Mouse (Mus musculus): ENCODE measurements around the gene Acss3. TPM values are rescaled to one million over a fixed set of nuclear protein-coding genes. Genes with fewer than 3 reads are reported as not detected.

The Acss3 gene
- polyA plus RNA-seq, 1 experiment from 2014 or later: 0.24 TPM

DNA sequence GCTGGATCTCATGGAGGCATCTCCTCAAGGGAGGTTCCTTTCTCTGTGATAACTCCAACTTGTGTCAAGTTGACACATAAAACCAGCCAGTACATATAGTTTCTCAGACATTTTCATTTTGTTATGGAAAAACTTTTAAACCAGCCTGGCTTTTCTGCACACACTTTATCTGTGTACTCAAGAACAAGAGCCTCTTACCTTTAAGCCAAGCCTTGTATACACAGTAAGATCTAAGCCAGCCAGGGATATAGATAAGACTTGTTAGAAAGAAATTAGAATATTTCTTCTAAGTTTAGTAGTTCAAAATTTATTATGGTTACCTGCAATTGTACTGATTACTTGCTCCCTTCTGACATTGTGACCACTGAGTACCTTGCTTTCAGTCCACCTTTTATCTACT lies 209.2 kb downstream of the Acss3 start:
- no peaks in the 10 kb centered on the region for H3K27me3 ChIP-seq (ENCODE audit: control insufficient read depth, insufficient read depth, low read length)
- no peak overlapping the region for H3K27ac ChIP-seq (replicated peaks)
- no peak for ATAC-seq (ENCODE audit: low FRiP score, low TSS enrichment)

DNA sequence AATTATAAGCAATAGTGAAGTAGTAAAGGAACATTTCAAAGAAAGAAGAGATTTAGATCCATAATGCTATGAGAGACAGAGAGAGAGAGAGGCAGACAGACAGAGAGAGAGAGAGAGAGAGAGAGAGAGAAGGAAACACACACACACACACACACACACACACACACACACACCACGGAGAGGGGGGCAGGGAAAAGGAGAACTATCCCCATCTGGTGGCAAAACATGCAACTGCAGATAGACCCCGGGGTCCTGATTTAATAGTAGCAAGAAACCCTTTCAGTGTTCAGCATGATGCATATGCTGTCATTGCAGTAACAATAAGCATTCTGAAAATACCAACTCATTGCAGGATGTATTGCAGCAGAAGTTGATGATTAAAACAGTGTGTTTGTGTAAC lies 210.4 kb downstream of the Acss3 start:
- H3K27me3 ChIP-seq (ENCODE audit: control insufficient read depth, insufficient read depth, low read length): no peaks in the 10 kb centered on the region
- H3K4me2 ChIP-seq (replicated peaks; ENCODE audit: low read depth): no peak overlapping the region
- no peaks in the 10 kb centered on the region for H3K9me3 ChIP-seq (ENCODE audit: control insufficient read depth, low read length)
- H3K4me3 ChIP-seq (ENCODE audit: low read depth, low read length): no peak overlapping the region
- WGBS: 22% methylated on average over 2 of the region's 2 CpGs
- no peak for ATAC-seq (ENCODE audit: low FRiP score, low TSS enrichment)
- H3K4me1 ChIP-seq (replicated peaks; ENCODE audit: control insufficient read depth, insufficient read depth): no peaks in the 10 kb centered on the region
- H3K36me3 ChIP-seq (ENCODE audit: control insufficient read depth, insufficient read depth, low read length): no peaks in the 10 kb centered on the region
- H3K9ac ChIP-seq (ENCODE audit: low read length): no peak overlapping the region
- TF ChIP-seq EP300 (optimal IDR thresholded peaks at IDR 0.05) (no peak), CTCF (IDR thresholded peaks at IDR 0.05; ENCODE audit: low read depth) (peak; percentile 62)
- no peak for DNase-seq (ENCODE audit: low spot score)
- no peak overlapping the region for H3K27ac ChIP-seq (replicated peaks)

More for the DNA sequence above, 209.2 kb downstream of the Acss3 start:
- H3K9ac ChIP-seq (ENCODE audit: low read length): no peak overlapping the region
- H3K4me2 ChIP-seq (replicated peaks; ENCODE audit: low read depth): no peak overlapping the region
- DNase-seq (ENCODE audit: low spot score): no peak
- TF ChIP-seq CTCF (IDR thresholded peaks at IDR 0.05; ENCODE audit: low read depth): no peak
- TF ChIP-seq EP300 (optimal IDR thresholded peaks at IDR 0.05): no peak
- no peaks in the 10 kb centered on the region for H3K4me1 ChIP-seq (replicated peaks; ENCODE audit: control insufficient read depth, insufficient read depth)
- H3K36me3 ChIP-seq (ENCODE audit: control insufficient read depth, insufficient read depth, low read length): no peaks in the 10 kb centered on the region
- H3K4me3 ChIP-seq (ENCODE audit: low read depth, low read length): no peak overlapping the region
- H3K9me3 ChIP-seq (ENCODE audit: control insufficient read depth, low read length): no peaks in the 10 kb centered on the region

DNA sequence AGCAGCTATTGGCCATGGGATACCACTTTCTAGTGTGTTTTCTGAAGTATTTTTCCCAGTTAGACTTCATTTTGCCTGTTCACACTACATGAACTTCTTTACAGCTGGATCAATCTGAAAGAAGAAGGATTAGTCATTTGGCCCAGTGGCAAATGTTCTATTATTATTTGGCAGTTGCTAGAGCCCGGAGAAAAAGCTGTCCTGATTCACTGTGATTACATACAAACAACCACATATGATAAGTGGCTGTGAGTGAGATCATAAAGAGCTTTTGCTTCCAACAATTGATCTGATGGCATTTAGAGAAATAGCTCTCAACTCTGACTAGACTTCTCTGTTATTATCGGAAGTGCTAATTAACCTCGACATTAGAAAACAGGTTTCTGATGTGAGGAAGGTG lies 213.4 kb downstream of the Acss3 start:
- Histone ChIP-seq H3K4me3 (ENCODE audit: low read depth, low read length) (no peak overlapping the region), H3K27me3 (ENCODE audit: control insufficient read depth, insufficient read depth, low read length) (no peaks in the 10 kb centered on the region), H3K9me3 (ENCODE audit: control insufficient read depth, low read length) (no peaks in the 10 kb centered on the region), H3K4me1 (replicated peaks; ENCODE audit: control insufficient read depth, insufficient read depth) (no peaks in the 10 kb centered on the region), H3K27ac (replicated peaks) (no peak overlapping the region), H3K9ac (ENCODE audit: low read length) (no peak overlapping the region), H3K4me2 (replicated peaks; ENCODE audit: low read depth) (no peak overlapping the region), H3K36me3 (ENCODE audit: control insufficient read depth, insufficient read depth, low read length) (no peaks in the 10 kb centered on the region)
- no peak for ATAC-seq (ENCODE audit: low FRiP score, low TSS enrichment)
- no peak for DNase-seq (ENCODE audit: low spot score)
- WGBS: 62% methylated on average over 3 of the region's 3 CpGs
- TF ChIP-seq EP300 (optimal IDR thresholded peaks at IDR 0.05) (no peak), CTCF (IDR thresholded peaks at IDR 0.05; ENCODE audit: low read depth) (no peak)

DNA sequence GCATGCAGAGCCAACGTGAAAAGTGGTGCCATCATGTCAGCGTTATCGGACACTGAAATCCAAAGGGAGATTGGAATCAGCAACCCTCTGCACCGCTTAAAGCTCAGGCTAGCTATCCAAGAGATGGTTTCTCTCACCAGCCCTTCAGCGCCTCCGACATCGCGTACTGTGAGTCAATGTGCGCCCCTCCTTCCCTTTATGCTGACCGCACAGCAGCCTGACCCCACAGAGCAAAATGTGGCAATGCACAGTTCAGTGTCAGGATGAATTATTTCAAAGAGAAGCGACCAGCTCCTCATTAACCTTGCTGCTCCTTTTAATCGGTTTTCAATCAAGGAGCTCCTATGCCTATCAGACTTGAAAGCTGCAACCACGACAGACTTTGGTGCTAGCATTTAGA lies 227.1 kb downstream of the Acss3 start:
- no peak overlapping the region for H3K27ac ChIP-seq (replicated peaks)

More for the DNA sequence above, 227.1 kb downstream of the Acss3 start:
- no peaks in the 10 kb centered on the region for H3K36me3 ChIP-seq (ENCODE audit: control insufficient read depth, insufficient read depth, low read length)
- H3K4me3 ChIP-seq (ENCODE audit: low read depth, low read length): no peak overlapping the region
- 65% methylated on average over 13 of the region's 13 CpGs for WGBS
- no peak overlapping the region for H3K4me2 ChIP-seq (replicated peaks; ENCODE audit: low read depth)
- ATAC-seq (ENCODE audit: low FRiP score, low TSS enrichment): no peak
- no peak overlapping the region for H3K9ac ChIP-seq (ENCODE audit: low read length)
- no peaks in the 10 kb centered on the region for H3K27me3 ChIP-seq (ENCODE audit: control insufficient read depth, insufficient read depth, low read length)
- TF ChIP-seq EP300 (optimal IDR thresholded peaks at IDR 0.05) (no peak), CTCF (IDR thresholded peaks at IDR 0.05; ENCODE audit: low read depth) (no peak)
- H3K9me3 ChIP-seq (ENCODE audit: control insufficient read depth, low read length): no peaks in the 10 kb centered on the region
- DNase-seq (ENCODE audit: low spot score): no peak
- H3K4me1 ChIP-seq (replicated peaks; ENCODE audit: control insufficient read depth, insufficient read depth): no peaks in the 10 kb centered on the region

Other genes starting within 250 kb of the Acss3 start
- 0.56 and 0.74 TPM in 2 replicates for gene Lin7a, start 148.0 kb upstream of the Acss3 start, polyA plus RNA-seq (2015; fragmentation: Nextera tagmentation; extraction: Ambion mirVana)